Mouse (Mus musculus) E14TG2a.4 (cell line): ENCODE measurements around the gene Ywhae.

Experiments
- H3K27me3 ChIP-seq: 2 replicates; pipeline ENCODE4 v1.6.1; 2014; ENCODE audit warnings: low read length, control low read depth; ENCODE audit not compliant: insufficient read depth
- H3K36me3 ChIP-seq: 2 replicates; pipeline ENCODE4 v1.6.1; 2014; ENCODE audit warnings: low read length, control low read depth; ENCODE audit not compliant: insufficient read depth
- H3K4me1 ChIP-seq: replicated peaks from 2 replicates; pipeline ENCODE4 v1.6.1; 2014; ENCODE audit warnings: low read depth, low read length, control low read depth
- H3K4me3 ChIP-seq: replicated peaks from 2 replicates; pipeline ENCODE4 v1.5.1; 2014; ENCODE audit warnings: mild to moderate bottlenecking, low read length
- H3K9me3 ChIP-seq: 2 replicates; pipeline ENCODE4 v1.6.1; 2014; ENCODE audit warnings: low read length, control low read depth
- CTCF ChIP-seq: conservative IDR thresholded peaks from 2 replicates; pipeline ENCODE4 v1.5.1; 2014; ENCODE audit warnings: low read length
- NANOG ChIP-seq: IDR thresholded peaks from 2 replicates; pipeline ENCODE4 v1.6.1; 2014; ENCODE audit warnings: borderline replicate concordance, low read length, mixed read lengths
- POU5F1 ChIP-seq: IDR thresholded peaks from 2 replicates; pipeline ENCODE4 v1.6.1; 2014; ENCODE audit warnings: low read length, borderline replicate concordance

Ywhae gene

DNA sequence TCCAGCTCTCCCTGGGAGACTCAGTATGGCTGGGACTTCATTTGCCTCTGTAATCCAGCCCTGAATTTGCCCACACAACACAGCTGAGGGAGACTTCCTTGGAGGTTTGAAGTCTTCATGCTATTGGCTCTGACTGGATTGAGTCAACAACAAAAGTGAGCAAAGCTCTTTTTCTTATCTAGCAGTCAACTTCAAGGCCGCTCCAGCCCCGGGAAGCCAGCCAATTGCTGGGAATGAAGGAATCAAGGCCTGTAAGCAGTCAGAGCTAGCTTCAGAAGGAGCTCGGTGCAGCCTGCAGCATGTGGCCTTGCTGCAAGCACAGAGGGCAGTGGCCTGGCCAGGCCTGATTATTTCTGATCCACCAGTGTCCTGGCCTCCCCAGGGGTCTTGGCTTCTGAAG lies 79.2 kb downstream of the Ywhae start:
- Histone ChIP-seq H3K9me3 (no peaks in the 10 kb centered on the region), H3K4me3 (no peak overlapping the region), H3K27me3 (peaks cover 16% of the 10 kb centered on the region), H3K36me3 (no peaks in the 10 kb centered on the region), H3K4me1 (peaks cover 3% of the 10 kb centered on the region)
- TF ChIP-seq CTCF (no peak), POU5F1 (no peak), NANOG (no peak)

DNA sequence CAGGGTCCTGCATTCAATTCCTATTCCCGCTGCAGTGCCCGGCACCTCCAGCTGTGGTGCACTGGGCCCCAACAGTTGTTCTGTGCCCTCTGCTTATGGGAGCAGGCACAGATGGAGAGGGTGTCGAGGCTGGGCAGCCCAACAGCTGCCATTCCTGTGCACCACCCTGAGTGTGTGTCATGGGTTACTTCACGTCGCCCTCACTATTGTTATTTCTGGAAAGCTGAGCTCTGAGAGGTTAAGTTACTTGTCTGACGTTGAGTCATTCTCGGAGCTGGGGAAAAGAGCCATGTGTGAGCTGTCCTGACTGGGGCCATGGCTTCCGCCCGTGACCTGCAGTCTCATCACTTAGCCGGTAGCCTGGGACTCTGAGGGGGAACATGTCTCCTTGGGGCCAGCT lies 80.4 kb downstream of the Ywhae start:
- H3K4me3 ChIP-seq = no peak overlapping the region
- no peaks in the 10 kb centered on the region for H3K36me3 ChIP-seq
- H3K4me1 ChIP-seq = peaks cover 9% of the 10 kb centered on the region
- TF ChIP-seq CTCF (no peak), POU5F1 (no peak), NANOG (no peak)
- peaks cover 20% of the 10 kb centered on the region for H3K27me3 ChIP-seq
- H3K9me3 ChIP-seq = no peaks in the 10 kb centered on the region
